Mouse (Mus musculus) spleen, adult 18-20 months (tissue): Measurements from ENCODE around the gene Rgp1.
"Not testable (repeated sequence)": the region's sequence is repeated elsewhere in the genome, so short reads cannot be mapped to it uniquely, and the experiment has no call there.

Source experiments
- DNase-seq, 2 experiments: peaks; one replicate each; pipeline ENCODE4 v3.0.0; 2022; ENCODE audit warnings: mixed read lengths in 2 of 2

The Rgp1 gene

DNA sequence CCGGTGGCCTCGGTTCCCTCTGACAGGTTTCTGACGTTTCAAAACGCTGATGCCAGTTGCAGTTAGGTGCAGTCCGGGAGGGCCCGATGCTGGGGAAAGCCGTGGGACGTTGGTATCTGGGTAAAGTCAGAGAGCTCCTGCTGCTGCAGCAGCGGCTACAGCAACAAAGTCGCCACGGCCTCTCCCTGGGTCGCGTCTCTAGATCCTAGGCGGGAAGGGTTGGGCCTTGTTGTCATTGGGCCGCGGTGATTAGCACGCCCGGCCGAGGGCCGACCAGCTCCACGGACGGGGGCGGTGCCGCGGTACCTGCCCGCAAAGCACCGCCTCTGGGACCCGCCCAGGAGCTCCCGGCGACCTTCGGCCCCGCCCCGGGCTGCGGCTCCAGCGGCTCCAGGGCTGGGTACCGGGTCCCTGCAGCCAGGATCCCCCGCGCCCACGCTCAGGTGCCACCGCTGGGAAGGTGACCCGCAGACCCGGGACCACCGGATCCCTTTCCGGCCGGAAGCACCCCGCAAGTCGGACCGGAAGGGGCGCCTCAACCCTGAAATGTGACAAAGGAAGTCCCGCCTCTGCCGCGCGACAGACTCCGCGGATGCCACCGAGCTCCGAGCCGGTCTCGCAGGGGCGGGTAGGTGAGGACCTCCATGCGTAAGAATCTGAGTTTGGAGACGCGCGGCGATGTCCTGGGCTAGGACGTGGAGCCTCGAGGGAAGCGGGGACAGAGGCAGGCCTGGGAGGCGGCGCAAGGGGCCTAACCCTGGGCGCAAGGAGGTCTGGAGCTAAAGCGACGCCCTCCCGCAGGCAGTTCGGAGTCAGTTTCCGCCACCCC is at the start of gene Rgp1, which contains the start of gene Gba2:
Gene Rgp1 (plus strand): TSS at position 340 of the 829 bp plus-strand sequence.
Gene Gba2 (minus strand): TSS at position 498 of the 829 bp plus-strand sequence.
- DNase-seq = peak; percentile 79 to 87

DNA sequence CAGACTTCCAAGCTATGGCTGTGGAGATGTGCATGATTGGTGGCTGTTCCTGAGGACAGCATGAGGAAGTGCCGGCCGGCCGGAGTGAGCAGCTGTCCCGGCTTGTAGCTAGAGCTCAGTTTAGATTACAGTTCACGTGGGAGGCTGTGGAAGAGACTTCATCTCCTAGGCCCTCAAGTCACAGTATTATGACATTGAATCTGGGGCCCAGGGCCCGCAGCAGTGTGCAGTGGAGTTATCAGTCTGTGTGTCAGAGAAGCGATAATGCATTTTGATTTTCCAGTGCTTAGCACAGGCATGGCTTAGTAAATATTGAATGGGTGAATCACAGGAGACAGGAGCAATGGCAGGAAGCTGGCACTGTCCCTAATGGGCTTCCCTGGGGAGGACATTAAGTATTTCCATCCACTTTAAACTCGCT is 48.4 kb upstream of the Rgp1 start:
- no peak for DNase-seq

DNA sequence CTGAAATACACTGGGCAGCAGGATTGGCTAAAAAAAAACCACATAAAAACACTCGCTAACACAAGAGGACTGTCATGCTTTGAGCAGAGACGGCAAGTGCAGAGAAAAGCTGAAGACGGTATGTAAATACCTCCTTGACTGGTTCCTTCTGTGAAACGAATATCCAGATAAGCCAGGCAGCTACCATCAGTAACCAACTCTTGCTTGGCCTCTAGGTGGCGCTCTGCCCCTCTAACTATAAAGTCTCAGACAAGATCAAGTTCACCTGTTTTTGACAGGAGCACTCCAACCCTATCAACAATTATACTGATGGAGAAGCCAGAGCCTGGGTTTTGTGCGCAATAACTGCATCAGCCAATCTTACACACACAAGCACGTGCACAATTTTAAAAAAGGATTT is 47.9 kb upstream of the Rgp1 start:
- peak; percentile 55 to 80 for DNase-seq

DNA sequence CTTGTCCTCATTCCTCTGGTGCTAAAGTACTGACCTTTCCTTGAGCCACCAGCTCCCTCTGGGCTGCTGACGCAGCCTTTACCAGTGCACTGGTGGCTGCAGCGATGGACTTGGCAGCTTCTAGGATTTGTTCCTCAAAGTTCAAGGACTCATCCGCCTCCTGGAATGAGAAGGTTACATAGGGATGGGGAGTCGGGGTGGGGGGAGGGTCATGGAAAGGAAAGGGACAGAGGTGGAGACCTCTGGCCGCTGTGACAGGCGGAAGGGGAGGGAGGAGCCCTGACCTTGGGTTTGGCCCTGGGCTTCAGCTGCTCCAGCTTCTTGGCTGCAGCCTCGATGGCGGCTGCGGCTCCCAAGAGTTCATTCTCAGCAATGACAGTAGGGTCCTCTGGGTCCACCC is 45.2 kb upstream of the Rgp1 start:
- no peak for DNase-seq

DNA sequence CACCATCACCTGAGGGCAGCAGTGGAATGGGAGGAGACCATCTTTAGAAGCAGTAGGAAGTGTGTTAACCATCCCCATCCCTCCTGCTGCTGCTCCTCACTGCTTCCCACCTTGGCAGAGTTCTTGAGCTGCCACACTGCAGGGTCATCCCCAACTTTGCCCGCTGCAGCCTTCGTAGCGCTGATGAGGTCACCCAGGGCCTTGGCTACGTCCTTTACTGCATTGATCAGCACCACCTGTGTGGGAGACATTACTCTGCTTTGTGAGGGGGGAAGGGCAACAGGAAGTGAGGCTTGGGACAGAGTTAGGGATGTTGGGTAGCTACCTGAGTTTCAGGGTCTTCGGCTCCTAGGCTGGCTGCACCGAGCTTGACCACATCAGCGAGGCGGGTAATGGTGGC is 42.9 kb upstream of the Rgp1 start:
- no peak for DNase-seq

DNA sequence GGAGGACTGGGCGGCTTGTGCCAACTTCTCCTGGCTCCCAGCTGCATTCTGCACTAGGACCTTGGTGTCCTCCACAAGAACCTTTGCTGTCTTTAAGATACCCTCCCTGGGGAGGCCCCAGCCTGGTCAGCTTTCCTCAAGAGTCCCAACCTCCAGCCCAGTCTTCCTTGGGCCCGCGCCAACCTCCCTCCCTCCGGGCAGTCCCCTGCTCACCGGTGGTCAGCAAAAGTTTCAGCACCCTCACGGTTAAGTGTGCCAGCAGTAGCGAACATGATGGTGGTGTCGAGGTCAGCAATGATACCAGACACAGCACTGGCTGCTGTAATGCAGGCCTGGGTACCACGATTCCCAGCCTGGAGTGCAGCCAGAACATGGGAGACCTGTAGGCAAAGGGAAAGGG is 42.5 kb upstream of the Rgp1 start:
- no peak for DNase-seq

DNA sequence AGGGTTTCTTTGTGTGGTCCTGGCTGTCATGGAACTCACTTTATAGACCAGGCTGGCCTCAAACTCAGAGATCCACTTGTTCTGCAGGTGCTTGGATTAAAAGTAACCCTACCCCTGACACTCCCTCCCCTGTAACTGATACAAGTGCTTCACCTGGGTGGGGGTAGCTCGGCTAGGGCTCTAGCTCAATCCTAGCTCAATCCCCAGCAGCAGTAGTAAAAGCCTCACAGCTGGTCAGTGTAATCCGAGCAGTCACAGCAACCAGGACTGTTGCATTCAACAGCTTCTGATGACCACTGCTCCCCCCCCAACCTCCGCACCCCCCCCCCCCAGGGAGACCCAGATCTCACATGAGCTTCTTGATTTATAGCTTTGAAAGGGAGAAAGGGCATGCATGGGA is 36.5 kb upstream of the Rgp1 start:
- no peak for DNase-seq

DNA sequence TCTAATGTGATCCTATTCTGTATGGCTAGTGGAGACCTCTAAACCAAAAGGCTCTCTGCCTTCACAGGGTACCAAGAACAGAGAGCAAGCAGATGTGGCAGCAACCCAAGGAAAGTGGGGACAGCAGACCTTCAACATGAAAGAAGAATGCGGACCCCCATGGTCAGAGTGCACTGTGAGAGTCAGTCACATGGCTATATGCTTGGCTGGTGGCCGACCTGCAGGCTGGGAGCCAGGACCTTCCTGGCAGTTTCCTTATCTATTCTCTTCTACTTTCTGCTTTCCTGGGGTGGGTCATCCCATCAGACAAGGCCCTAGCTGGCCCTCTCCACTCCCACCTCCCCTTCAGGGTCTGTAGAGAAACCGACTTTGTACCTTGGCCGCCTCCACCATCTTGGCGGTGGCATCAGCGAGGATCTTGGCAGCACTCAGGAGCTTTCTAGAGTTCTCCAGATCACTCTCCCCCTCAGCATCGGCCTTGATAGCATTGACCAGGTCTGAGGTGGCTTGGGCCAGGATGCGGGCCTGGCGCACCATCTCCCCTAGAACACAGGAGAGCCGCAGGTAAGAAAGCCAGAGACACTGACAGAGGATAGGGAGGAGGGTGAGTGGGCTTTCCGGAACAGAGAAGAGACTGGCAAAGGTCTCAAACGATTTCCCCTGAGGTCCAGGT is 32.0 kb upstream of the Rgp1 start:
- DNase-seq = no peak

DNA sequence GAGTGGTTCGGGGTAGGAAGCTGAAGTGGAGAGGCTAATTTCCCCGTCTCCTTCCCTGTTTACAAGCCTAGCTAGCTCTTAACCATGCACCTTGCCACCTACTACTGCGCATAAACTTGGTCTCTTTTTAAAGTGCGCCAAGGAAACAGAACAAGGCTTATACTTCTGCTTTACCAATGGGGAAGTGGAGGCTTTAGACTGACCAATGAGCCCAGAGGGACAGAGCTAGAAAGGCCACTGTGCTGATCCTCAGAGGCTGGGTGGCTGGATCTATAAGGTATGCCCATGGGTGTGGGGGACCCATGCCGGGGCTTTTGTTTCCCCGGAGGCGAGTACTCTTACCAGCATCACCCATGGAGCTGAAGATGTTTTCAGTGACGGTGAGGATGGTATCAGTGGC is 31.4 kb upstream of the Rgp1 start:
- no peak for DNase-seq

DNA sequence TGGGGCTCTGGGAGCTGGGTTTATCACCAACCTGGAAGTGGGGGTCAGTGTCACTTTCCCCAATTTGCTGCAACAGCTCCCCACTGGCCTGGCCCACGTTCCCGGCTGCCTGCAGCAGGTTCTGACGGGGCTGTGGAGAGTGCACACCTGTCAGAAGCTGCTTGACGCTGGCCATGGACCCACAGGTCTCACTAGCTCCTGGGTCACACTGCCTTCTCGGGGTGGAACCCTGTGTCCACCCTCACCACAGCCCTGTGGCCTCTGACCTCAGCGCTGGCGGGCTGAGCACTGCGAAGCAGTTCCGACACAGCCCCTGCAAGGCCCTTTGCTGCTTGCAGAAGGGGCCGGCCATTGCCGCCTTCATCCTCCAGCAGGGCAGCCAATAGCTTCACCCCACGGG is 29.5 kb upstream of the Rgp1 start:
- DNase-seq = no peak

DNA sequence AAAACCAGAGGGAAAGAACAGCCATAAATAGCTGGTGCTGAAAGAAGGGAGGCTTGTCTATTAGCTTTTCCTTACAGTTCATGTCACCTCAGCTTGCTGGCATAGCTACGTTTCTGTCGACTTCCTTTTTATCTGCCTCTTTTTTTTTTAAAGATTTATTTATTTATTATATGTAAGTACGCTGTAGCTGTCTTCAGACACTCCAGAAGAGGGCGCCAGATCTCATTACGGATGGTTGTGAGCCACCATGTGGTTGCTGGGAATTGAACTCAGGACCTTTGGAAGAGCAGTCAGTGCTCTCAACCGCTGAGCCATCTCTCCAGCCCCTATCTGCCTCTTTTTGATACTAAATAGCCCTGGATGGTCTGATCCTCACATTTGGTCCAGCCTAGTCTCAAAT is 26.7 kb upstream of the Rgp1 start:
- DNase-seq = not testable (repeated sequence)

DNA sequence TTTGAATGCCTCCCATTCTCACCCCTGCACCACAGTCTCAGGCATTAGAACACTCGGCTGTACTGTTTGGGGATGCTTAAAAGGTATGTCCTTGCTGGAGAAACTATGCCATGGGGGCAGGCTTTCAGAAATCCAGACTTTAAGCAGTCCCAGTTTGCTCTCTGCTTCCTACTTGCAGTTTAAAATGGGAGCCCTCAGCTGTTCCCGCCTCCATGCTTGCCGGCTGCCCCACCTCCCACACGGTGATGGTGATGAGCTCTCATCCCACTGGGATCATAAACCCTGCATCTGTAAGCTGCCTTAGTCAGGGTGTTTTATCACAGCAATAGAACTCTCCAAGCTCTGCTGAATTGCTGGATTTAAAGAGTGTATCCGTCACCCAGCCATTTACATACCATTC is 26.1 kb upstream of the Rgp1 start:
- no peak for DNase-seq

DNA sequence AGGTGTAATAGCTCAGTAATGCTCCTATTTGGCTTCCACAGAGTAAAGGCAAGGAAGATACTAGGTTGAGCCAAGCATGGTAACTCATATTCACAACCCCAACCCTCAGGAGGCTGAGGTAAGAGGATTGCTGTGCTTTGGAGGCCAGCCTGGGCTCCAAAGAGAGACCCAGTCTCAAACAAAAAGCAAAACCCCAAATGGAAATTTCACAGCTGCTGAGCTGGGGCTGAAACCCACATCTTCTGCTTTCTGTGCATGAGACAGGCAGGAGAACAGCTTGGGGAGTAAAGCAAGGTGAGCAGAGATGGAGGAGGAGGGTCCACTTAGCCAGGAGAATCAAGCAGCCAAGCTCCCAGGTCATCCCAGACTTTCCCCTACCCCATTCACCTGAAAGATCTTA is 24.6 kb upstream of the Rgp1 start:
- no peak for DNase-seq

DNA sequence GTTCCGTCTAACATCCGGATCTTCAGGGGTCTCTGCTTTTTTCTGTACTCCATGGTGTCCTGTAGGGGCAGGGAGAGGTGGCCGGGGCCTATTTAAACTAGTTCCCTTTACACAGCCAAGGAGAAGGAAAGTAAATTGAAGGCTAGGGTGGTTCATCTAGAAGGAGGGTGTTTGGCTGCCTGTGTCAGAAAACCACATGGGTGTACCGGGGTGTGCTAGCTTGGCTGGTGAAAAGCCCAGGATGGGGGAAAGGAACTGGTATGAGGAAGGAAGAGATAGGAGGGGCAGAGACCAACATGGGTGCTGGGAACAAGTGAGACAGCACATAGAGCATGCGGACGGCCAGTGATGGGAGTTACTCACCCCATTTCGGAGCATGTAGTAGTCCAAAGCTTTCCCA is 22.6 kb upstream of the Rgp1 start:
- DNase-seq = no peak

DNA sequence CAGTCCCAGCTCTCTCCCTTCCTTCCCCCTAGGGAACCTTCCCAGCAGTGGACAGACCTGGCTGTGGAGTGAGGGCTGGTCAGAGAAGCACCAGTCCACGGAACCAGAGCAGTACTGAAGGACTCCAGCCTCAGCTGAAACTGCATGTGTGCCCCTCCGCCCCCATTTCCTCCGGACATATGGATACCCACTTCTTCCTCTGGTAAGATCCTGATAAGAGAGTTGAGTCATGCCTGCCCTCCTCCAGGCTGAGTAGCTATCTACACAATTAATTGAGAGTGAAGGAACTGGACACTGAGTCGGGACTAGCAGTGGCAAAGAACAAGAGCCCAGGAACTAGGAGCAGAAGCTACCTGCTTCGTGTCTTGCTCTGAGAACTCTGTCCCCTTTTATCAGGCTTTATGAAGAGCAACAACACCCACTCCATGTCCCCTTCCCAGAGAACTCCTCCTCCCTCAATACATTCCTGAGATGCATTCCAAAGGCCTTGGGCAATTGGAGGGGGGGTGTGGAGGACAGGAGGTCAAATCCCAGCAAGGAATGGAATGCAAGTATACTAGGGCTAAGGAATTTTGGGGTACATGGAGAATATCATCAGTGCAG is 20.4 kb upstream of the Rgp1 start:
- no peak for DNase-seq

DNA sequence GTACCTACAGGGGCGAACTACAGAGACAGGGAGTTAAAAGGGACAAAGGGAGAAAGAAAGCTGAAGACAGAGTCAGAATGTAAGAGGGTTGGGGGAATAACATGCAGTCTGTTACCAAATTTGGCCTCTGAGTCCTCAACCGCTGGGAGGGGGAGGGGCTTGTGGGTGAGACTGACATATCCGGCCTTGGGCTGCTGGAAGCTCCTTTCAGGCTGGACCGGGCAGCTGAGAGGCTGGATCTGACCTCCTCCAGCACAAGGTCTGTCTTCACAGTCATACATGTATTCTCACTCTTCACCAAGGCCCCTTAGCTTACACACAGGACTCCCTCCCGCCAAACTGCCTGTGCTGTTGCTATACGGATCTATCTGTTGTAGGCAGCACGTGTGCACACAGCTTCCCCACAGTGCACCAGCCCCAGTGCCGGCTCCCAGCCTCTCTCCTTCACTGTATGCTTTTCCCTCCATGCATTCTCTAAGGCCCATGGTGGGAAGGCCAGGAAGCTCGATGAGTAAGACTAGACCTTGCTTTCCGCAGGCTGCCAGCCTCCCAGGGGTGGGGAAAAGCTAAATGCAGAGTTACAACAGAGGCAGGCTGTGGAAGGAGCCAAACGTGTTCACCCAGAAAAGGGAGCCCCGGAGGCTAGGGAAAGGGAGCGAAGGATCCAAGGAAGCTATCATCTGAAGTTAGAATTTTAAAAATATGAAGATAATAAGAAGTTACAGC is 19.7 kb upstream of the Rgp1 start:
- peak; percentile 56 to 69 for DNase-seq

DNA sequence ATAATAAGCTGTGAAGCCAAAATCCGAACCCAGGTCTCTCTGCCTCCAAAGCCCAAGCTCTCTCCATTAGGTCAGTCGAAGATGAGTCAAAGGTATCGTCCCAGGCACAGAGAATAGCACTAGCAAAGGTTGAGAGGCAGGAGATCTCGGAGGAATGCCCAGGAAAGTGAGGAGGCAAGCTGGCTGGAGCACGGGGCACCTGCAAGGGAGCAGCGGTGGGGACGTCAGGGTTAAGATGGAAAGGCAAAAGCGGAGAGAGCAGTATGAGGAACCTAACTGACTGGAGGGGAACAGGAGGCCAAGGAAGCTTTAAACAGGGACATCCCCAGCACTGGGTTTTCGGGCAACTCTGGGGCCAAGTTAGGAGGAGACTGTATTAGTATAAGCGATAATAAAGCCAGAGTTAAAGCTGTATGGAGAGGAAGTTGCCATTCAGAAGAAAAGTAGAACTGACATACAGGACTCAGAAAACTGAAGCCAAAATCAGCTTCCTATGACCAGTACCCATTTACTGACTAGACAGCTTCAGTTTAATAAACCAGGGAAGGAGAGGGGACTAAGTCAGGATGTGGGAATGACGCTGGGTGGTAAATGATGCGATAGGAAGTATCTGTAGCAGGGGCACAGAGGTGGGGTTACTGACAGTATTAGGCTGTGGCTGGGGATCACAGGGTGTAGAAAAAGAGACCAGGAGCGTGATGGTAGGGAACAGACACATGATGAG is 18.8 kb upstream of the Rgp1 start:
- peak in 1 of 2 experiments; percentile 24 for DNase-seq

DNA sequence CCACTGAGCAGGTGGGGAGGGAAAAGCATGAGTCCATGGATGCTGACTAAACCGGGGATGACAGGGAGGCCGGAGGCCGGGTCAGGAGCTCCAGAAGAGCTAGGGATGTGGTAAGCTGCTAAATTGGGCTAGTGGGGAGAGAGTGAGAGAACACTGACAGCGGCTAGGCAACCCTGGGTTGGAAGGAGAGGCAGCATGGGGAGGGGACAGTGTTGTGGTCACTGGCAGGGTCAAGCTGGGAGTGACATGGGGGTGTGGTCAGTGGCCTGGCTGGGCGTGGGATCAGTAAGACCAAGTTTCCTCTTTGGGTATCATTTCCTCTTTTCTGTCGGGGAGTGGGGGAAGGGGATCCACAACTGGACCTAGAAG is 18.3 kb upstream of the Rgp1 start:
- peak; percentile 49 to 53 for DNase-seq

DNA sequence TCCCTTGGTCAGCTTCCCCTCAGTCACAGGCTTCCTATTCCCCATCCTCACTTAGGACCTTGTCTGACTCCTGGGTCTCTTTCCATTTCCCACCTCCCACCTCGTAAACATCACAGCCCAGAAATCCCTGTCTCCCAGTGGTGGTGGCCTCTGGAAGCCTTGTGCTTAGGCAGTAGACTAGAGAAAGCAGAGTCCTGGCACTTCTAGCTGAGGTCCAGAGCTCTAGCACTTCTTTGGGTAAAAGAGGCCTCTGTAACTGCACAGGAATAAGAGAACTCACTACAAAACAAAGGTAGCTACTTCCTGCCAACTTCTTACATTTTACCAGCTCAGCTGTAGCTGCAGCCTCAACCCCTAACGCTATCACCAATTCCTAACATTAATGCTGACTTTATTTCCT is 17.5 kb upstream of the Rgp1 start:
- DNase-seq = peak in 1 of 2 experiments; percentile 17

DNA sequence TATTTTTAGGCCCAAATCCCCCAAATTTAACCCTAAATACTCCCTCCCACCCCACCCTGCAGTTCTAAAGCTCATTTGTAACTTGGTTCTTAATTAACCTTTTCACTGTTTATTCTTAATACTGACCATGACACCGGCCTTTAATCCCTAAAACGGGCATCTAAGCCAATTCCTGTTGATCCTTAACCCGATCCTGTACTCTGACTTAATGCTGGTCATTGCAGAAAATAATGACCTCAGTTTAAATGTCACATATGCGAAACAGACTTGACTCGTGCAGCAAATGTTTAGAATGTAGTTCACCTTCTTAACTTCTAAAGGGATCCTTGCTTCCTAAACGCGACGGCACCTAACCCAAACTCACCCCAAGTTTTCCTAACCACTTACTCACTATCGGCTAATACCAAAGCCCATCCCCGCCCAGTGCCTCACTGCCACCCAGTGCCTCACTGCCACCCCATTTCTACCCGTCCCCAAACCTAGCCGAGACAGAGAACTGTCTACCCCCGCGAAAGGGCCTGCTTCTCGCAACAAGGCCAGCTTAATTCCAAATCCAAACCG is 17.0 kb upstream of the Rgp1 start:
- DNase-seq = no peak

DNA sequence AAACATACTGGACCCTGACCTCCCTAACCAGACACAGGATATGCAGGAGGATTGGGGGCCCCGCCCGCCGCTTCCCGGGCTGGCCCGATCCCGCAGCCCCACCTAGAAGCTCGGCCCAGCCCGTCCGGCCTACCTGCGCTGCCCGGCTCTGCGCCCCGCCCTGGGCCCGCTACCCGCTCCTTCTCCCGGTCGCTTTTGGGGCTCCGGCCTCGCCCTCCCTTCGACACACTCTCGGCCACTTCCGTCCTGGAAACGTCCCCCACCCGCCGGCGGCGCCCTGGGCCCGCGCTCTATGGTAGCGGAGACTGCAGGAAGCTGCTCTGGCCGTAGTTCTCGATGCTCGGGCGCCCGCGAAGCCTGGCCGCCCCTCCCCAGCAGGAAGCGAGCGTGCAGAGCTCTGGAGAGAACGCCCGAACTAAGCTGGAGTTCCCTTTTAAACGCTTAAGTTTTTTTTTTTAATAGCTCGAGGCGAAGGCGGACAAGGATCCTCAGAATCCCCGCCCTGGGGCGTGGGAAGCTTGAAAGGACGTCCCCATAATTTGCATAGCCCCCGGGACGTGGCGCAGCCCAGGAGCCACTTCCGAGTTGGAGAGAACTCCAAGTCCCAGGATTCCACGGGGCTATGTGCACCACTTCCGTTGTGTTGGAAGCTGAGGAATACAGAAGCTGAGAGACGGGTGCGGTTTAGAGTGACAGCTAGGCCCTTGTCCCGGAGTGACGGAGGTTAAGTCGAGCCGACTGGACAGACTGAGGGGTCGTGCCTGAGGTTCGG is 16.3 kb upstream of the Rgp1 start, which contains the start of the genes Creb3 and Tln1:
Gene Creb3 (plus strand): TSS at position 336 of the 772 bp plus-strand sequence.
Gene Tln1 (minus strand): TSS at position 695 of the 772 bp plus-strand sequence.
- peak; percentile 88 to 90 for DNase-seq
